Mouse (Mus musculus): ENCODE results near the gene Adamts8. TPM values are rescaled to one million over a fixed set of nuclear protein-coding genes. Genes with fewer than 3 reads are reported as not detected.

The Adamts8 gene
- total and polyA plus RNA-seq, 3 experiments = not detected

GRCm38 (mm10) chr9:30985782-30986181, 43.4 kb downstream of the Adamts8 start:
- TF ChIP-seq CTCF (IDR thresholded peaks at IDR 0.05 in 2 of 3, conservative IDR thresholded peaks at IDR 0.05 in 1 of 3; ENCODE audit: control insufficient read depth in 1 of 3, insufficient read depth in 1 of 3, low read depth in 2 of 3, low read length in 3 of 3, poor library complexity in 1 of 3, severe bottlenecking in 1 of 3) (no peak), MYB (IDR thresholded peaks at IDR 0.05; ENCODE audit: low read depth, low read length) (no peak), USF2 (IDR thresholded peaks at IDR 0.05; ENCODE audit: borderline replicate concordance in 1 of 2, insufficient read depth in 1 of 2, low read depth in 1 of 2, low read length in 2 of 2) (no peak), ELF1 (IDR thresholded peaks at IDR 0.05; ENCODE audit: low read depth, low read length) (no peak), MAZ (IDR thresholded peaks at IDR 0.05; ENCODE audit: low read depth, low read length) (no peak), NELFE (IDR thresholded peaks at IDR 0.05; ENCODE audit: low read depth, low read length) (no peak), BHLHE40 (IDR thresholded peaks at IDR 0.05; ENCODE audit: borderline replicate concordance, low read depth, low read length) (no peak), ZC3H11A (IDR thresholded peaks at IDR 0.05; ENCODE audit: low read depth, low read length) (no peak), MAX (IDR thresholded peaks at IDR 0.05; ENCODE audit: low read length) (no peak), ETS1 (IDR thresholded peaks at IDR 0.05; ENCODE audit: low read depth, low read length) (no peak), POLR2AphosphoS2 (IDR thresholded peaks at IDR 0.05; ENCODE audit: low read length) (no peak), RAD21 (IDR thresholded peaks at IDR 0.05; ENCODE audit: low read depth, low read length) (no peak)
- DNase-seq (ENCODE audit: low read depth, low spot score) = no peak

GRCm38 (mm10) chr9:30993106-30993505, 50.7 kb downstream of the Adamts8 start:
- Histone ChIP-seq H3K4me3 (ENCODE audit: control insufficient read depth in 1 of 2, insufficient read depth in 1 of 2, low read depth in 2 of 2, low read length in 2 of 2) (no peak overlapping the region), H3K4me1 (ENCODE audit: control insufficient read depth in 1 of 2, insufficient read depth in 2 of 2, low read length in 2 of 2) (no peaks in the 10 kb centered on the region), H3K27me3 (ENCODE audit: control insufficient read depth in 1 of 2, insufficient read depth in 2 of 2, low read length in 2 of 2) (peaks cover 2 to 4% of the 10 kb centered on the region in 2 experiments; a peak in 3 of 4 replicates), H3K79me2 (ENCODE audit: control insufficient read depth, insufficient read depth, low read length, poor library complexity) (no peaks in the 10 kb centered on the region), H3K9me3 (replicated peaks; ENCODE audit: insufficient read depth, low read length) (no peaks in the 10 kb centered on the region), H3K36me3 (ENCODE audit: control insufficient read depth in 1 of 2, insufficient read depth in 2 of 2, low read length in 2 of 2) (no peaks in the 10 kb centered on the region), H3K9ac (ENCODE audit: control insufficient read depth, low read depth, low read length, poor library complexity, severe bottlenecking) (no peak overlapping the region), H3K27ac (ENCODE audit: control insufficient read depth, low read depth, low read length) (no peak overlapping the region)
- no peak for DNase-seq (ENCODE audit: low read depth, low spot score)
- no peak for TF ChIP-seq ZC3H11A (IDR thresholded peaks at IDR 0.05; ENCODE audit: low read depth, low read length)
- no peak for TF ChIP-seq JUND (IDR thresholded peaks at IDR 0.05; ENCODE audit: low read depth, low read length)
- no peak for TF ChIP-seq SMC3 (IDR thresholded peaks at IDR 0.05; ENCODE audit: low read depth, low read length)
- TF ChIP-seq TBP (IDR thresholded peaks at IDR 0.05; ENCODE audit: low read depth, low read length) = no peak
- TF ChIP-seq MXI1 (IDR thresholded peaks at IDR 0.05; ENCODE audit: low read depth, low read length) = no peak
- TF ChIP-seq KAT2A (conservative IDR thresholded peaks at IDR 0.05; ENCODE audit: low read depth, low read length) = no peak
- TF ChIP-seq MAZ (IDR thresholded peaks at IDR 0.05; ENCODE audit: low read depth, low read length) = no peak
- no peak for TF ChIP-seq USF1 (IDR thresholded peaks at IDR 0.05; ENCODE audit: low read depth, low read length)
- no peak for TF ChIP-seq CTCF (IDR thresholded peaks at IDR 0.05 in 2 of 3, conservative IDR thresholded peaks at IDR 0.05 in 1 of 3; ENCODE audit: control insufficient read depth in 1 of 3, insufficient read depth in 1 of 3, low read depth in 2 of 3, low read length in 3 of 3, poor library complexity in 1 of 3, severe bottlenecking in 1 of 3)
- TF ChIP-seq POLR2AphosphoS2 (IDR thresholded peaks at IDR 0.05; ENCODE audit: low read length) = no peak
- no peak for TF ChIP-seq MAFK (IDR thresholded peaks at IDR 0.05; ENCODE audit: borderline replicate concordance, low read depth, low read length)
- no peak for TF ChIP-seq MYC (IDR thresholded peaks at IDR 0.05; ENCODE audit: low read depth, low read length)
- no peak for TF ChIP-seq MAX (IDR thresholded peaks at IDR 0.05; ENCODE audit: low read length)

More at GRCm38 (mm10) chr9:30985782-30986181, 43.4 kb downstream of the Adamts8 start:
- no peaks in the 10 kb centered on the region for H3K4me1 ChIP-seq (ENCODE audit: control insufficient read depth in 1 of 2, insufficient read depth in 2 of 2, low read length in 2 of 2)
- H3K4me3 ChIP-seq (ENCODE audit: control insufficient read depth in 1 of 2, insufficient read depth in 1 of 2, low read depth in 2 of 2, low read length in 2 of 2) = no peak overlapping the region
- H3K27me3 ChIP-seq (ENCODE audit: control insufficient read depth in 1 of 2, insufficient read depth in 2 of 2, low read length in 2 of 2) = peaks cover under 1 to 3% of the 10 kb centered on the region in 2 experiments; a peak in 3 of 4 replicates
- H3K9ac ChIP-seq (ENCODE audit: control insufficient read depth, low read depth, low read length, poor library complexity, severe bottlenecking) = no peak overlapping the region
- H3K9me3 ChIP-seq (replicated peaks; ENCODE audit: insufficient read depth, low read length) = no peaks in the 10 kb centered on the region
- no peaks in the 10 kb centered on the region for H3K79me2 ChIP-seq (ENCODE audit: control insufficient read depth, insufficient read depth, low read length, poor library complexity)
- no peaks in the 10 kb centered on the region for H3K36me3 ChIP-seq (ENCODE audit: control insufficient read depth in 1 of 2, insufficient read depth in 2 of 2, low read length in 2 of 2)
- H3K27ac ChIP-seq (ENCODE audit: control insufficient read depth, low read depth, low read length) = no peak overlapping the region
